Mouse (Mus musculus) limb, embryonic 10.5 days (tissue): ENCODE data around the gene Adgra3. TPM values are rescaled to one million over a fixed set of nuclear protein-coding genes. Genes with fewer than 3 reads are reported as not detected.

ENCODE experiments used
- DNase-seq: peaks from one replicate; pipeline ENCODE4 v3.0.0-alpha.2; 2017; ENCODE audit warnings: low spot score
- H3K27ac ChIP-seq: fragments of 300-500 bp; sonication (generic); 2 replicates; pipeline ENCODE4 v1.5.1; 2016; ENCODE audit warnings: mild to moderate bottlenecking
- H3K27me3 ChIP-seq: fragments of 300-500 bp; sonication (generic); 2 replicates; pipeline ENCODE4 v1.6.1; 2016; ENCODE audit warnings: low read depth, mild to moderate bottlenecking; ENCODE audit not compliant: poor library complexity, severe bottlenecking
- H3K36me3 ChIP-seq: fragments of 300-500 bp; sonication (generic); 2 replicates; pipeline ENCODE4 v1.6.1; 2016; ENCODE audit warnings: mild to moderate bottlenecking, moderate library complexity
- H3K4me1 ChIP-seq: fragments of 300-500 bp; sonication (generic); 2 replicates; pipeline ENCODE4 v1.6.1; 2016
- H3K4me3 ChIP-seq: fragments of 300-500 bp; sonication (generic); 2 replicates; pipeline ENCODE4 v1.5.1; 2016; ENCODE audit warnings: mild to moderate bottlenecking, moderate library complexity
- H3K9me3 ChIP-seq: fragments of 300-500 bp; sonication (generic); replicated peaks from 2 replicates; pipeline ENCODE4 v1.6.1; 2016; ENCODE audit warnings: mild to moderate bottlenecking
- WGBS: fragments of 180-500 bp; shearing (Covaris S2); methylation state at CpG from one replicate; pipeline ENCODE4 v1.1.7; 2016; 5-methylcytosine and 5-hydroxymethylcytosine counted together
- polyA plus RNA-seq: library from polyadenylated mRNA; unstranded; fragments of >200 nt; fragmentation: Nextera tagmentation; extraction: Ambion mirVana; gene quantifications from 2 replicates; pipeline ENCODE4 v1.2.1, GENCODE M21; 2016

Gene Adgra3
- polyA plus RNA-seq, 1 experiment from 2014 or later: 53.3 TPM

DNA sequence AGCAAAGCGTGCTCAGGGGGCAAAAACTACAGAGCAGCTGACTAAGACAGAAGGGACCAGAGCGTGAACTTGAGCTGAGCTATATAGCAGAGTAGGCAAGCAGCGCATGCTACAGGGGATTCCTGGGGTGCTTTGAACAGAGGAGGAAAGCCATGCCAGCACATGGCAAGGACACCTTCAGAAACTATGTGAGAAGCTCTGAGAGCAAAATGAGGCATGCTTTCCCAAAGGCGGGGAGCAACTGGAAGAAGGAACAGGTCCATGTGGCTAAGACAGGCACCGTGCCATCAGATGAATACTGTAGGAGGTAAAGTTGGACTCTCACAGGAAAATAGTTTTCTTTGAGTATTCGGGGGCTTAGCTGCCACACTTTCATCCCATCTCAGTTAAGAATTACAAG, 13.6 kb downstream of the Adgra3 start:
- DNase-seq: no peak
- H3K27me3 ChIP-seq: no peaks in the 10 kb centered on the region
- peaks cover 21% of the 10 kb centered on the region for H3K36me3 ChIP-seq
- H3K27ac ChIP-seq: no peak overlapping the region
- peaks cover 23% of the 10 kb centered on the region; the same call in 1 of the 2 replicates for H3K4me1 ChIP-seq
- H3K9me3 ChIP-seq: no peaks in the 10 kb centered on the region
- 93% methylated on average over 6 of the region's 6 CpGs for WGBS
- H3K4me3 ChIP-seq: no peak overlapping the region

DNA sequence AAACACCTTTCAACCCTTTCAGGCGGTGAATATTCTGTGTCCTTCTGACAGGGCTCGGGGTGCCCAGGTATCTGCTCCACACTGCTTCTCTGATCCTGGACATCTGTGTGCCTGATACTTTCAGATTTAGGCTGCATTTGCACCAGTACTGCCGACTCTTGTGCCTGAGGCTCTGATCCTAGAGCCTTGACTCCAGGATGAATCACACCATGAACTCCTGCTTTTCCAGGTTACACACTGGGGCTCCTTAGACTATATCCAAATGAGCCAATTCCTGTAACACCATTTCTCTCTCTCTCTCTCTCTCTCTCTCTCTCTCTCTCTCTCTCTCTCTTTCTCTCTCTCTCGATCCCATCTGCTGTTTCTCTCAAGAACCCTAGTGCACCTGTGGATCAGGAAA, 15.1 kb downstream of the Adgra3 start:
- Histone ChIP-seq H3K4me3 (no peak overlapping the region), H3K9me3 (no peaks in the 10 kb centered on the region), H3K4me1 (peaks cover 15% of the 10 kb centered on the region; the same call in 1 of the 2 replicates), H3K27me3 (no peaks in the 10 kb centered on the region), H3K27ac (no peak overlapping the region), H3K36me3 (peaks cover 9% of the 10 kb centered on the region)
- no peak for DNase-seq
- 92% methylated on average over 4 of the region's 4 CpGs for WGBS

DNA sequence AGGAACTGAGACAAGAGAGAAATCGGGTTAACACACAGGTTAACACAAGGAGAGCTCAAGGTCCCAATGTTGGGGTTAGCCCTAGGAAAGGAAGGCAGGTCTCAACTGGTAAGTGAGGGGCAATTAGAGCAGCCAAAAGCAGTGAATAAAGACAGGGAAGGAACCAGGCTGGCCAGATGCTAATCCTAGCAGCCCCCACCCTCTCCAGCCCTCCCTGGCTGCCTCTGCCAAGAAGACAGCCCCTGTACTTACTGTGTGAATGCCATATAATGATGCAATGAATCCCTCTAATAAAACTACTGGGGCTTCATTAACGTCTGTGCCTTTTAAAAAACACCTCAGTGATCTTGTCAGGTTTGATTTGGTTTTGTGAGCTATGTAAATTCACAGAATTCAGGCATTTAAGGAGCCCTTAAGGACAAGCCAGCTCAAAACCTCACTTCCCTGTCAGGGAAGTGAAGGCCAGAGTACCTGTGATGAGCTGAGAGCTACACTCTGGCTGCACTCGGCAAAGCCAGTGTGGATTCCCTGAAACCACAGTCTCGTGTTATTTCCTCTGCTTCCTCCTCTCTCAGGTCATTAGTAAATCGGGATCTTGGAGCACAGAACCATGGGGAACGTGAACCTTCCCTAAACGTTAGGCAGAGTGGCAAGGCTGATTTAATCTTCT, 16.4 kb downstream of the Adgra3 start:
- DNase-seq: no peak
- Histone ChIP-seq H3K9me3 (no peaks in the 10 kb centered on the region), H3K4me1 (peaks cover 16% of the 10 kb centered on the region; the same call in 1 of the 2 replicates), H3K27me3 (no peaks in the 10 kb centered on the region), H3K36me3 (no peaks in the 10 kb centered on the region), H3K4me3 (no peak overlapping the region), H3K27ac (no peak overlapping the region)
- 44% methylated on average over 7 of the region's 7 CpGs for WGBS

DNA sequence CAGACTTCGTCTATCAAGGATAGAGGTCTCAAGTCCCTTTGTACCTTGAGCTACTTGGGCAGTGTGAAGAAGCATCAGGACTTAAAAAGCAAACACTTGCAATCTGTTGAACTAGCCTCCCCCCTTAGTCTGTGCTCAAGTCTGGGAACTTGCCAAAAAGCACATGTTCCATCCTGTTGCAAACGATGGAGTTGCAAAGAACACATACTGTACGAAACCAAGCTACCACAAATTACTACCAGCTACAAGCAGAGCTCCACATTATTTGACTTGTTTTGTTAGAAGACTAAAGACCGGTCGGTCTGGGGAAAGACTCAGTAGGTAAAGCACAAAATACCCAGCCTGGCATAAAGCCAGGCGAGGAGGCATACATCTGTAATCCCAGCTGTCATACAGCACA, 19.3 kb downstream of the Adgra3 start:
- peaks cover 21% of the 10 kb centered on the region; the same call in 1 of the 2 replicates for H3K4me1 ChIP-seq
- no peaks in the 10 kb centered on the region for H3K27me3 ChIP-seq
- no peak for DNase-seq
- H3K27ac ChIP-seq: no peak overlapping the region
- H3K4me3 ChIP-seq: no peak overlapping the region
- no peaks in the 10 kb centered on the region for H3K9me3 ChIP-seq
- H3K36me3 ChIP-seq: no peaks in the 10 kb centered on the region
- 91% methylated on average over 6 of the region's 6 CpGs for WGBS

DNA sequence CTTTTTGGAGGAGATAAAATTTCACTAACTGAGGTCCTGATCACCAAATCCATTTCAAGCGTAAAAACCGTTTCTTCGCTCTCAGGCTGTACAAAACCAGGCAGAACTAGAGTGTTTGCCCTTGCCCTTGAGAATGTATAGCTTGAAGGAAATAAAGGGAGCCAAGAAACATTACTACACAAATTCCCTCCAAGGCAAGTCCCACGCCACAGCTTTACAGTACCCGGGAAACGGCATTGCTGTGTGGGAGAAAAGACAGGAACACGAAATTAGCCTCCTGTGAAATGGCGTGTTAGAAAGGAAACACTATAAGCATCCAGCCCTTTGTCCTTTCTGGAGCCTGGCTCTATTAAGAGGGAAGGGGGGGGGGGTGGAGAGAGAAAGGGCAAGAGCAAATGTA, 21.1 kb downstream of the Adgra3 start:
- Histone ChIP-seq H3K4me3 (no peak overlapping the region), H3K4me1 (peaks cover 24% of the 10 kb centered on the region; the same call in 1 of the 2 replicates), H3K27me3 (no peaks in the 10 kb centered on the region), H3K36me3 (no peaks in the 10 kb centered on the region; the same call in 1 of the 2 replicates), H3K9me3 (no peaks in the 10 kb centered on the region), H3K27ac (no peak overlapping the region)
- WGBS: 90% methylated on average over 8 of the region's 8 CpGs
- no peak for DNase-seq

DNA sequence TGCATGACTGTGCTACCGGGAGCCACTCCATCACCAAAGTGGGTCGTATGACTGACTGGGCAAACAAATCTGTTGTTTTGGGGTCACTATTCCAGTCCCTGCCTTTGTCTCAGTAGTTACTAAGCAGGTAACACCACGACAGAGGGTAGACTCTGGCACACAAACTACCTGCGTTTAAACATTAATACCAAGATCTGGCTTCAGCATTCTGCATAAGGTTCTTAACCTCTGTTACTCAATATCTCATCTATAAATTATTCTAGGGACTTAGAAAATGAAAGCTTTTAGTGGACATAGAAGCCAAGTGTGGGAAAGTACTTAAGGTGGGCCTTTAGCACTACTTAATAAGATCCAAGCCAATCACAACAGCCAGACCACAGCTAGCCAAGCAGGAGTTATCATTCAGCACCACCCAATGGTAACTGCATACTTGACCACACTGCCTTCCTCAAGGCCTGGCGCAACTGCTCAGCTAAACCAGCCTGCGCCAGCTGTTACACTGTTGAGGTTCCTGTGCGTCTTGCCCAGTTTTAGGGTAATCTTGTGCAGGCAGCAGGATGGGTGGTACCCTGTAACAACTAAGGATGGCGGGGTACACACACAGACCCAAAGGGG, 23.8 kb downstream of the Adgra3 start:
- H3K4me3 ChIP-seq: no peak overlapping the region
- peaks cover 18% of the 10 kb centered on the region; the same call in 1 of the 2 replicates for H3K4me1 ChIP-seq
- DNase-seq: no peak
- 91% methylated on average over 8 of the region's 8 CpGs for WGBS
- no peaks in the 10 kb centered on the region for H3K27me3 ChIP-seq
- peaks cover 4% of the 10 kb centered on the region for H3K36me3 ChIP-seq
- no peaks in the 10 kb centered on the region for H3K9me3 ChIP-seq
- no peak overlapping the region for H3K27ac ChIP-seq

DNA sequence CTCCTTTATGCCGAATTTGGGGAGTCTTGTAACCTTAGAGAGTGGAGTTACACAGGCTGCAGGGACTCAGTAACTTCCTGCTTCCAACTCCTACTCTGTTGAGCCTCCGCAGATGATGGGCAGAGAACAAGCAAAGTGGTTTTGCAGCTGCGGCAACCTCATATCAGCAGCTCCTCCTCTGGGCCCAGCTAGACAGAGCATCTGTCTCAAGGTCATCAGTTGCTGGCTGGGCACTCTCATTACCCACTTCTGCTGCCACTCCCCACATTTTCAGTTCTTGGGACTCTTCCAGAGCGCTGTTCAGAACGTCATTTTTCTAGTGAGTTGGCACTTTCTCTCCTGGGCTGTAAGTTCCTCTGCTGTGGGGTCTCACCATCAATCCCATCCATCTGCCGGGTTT, 24.6 kb downstream of the Adgra3 start:
- Histone ChIP-seq H3K4me3 (no peak overlapping the region), H3K36me3 (peaks cover 7% of the 10 kb centered on the region), H3K9me3 (no peaks in the 10 kb centered on the region), H3K27me3 (no peaks in the 10 kb centered on the region), H3K4me1 (peaks cover 24% of the 10 kb centered on the region; the same call in 1 of the 2 replicates), H3K27ac (no peak overlapping the region)
- 82% methylated on average over 6 of the region's 6 CpGs for WGBS
- DNase-seq: no peak

DNA sequence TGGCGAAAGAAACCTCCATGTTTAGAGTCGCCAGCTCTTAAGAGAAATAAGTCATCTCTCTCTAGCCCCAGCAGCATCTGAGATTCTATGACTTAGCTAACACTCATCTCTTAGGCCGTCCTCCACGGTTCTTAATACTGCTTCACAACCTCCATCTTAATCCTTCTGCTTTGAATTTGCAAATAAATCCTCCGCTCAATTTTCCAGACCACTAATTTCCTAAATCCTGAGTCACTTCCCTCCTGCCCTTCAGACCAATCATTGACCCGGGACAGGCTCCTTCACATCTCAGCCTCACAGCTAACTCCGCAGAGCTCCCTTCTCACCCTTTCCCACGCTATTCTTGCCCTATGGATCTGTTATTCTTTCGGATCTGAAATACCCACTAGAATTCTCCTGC, 25.1 kb downstream of the Adgra3 start:
- no peak for DNase-seq
- no peak overlapping the region for H3K27ac ChIP-seq

DNA sequence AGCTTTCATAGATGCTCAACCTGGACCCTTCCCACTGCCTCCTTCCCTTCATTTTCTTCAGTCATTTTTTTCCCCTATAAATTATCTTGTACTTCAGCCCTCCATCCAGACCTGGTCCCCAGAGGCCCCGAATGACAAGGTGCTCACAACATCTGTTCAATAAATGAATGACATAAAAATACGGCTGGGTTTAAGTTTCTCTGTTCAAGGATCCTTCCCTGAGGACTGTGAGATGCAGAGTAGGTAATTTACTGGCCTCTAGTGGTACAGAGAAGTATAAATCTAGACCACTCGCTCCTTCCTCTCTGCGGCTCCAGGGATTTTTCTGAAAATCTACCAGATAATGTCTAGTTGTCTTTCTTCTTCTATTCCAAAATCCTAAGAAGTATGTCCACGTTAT, 26.5 kb downstream of the Adgra3 start:
- Histone ChIP-seq H3K4me1 (peaks cover 20% of the 10 kb centered on the region; the same call in 1 of the 2 replicates), H3K27me3 (no peaks in the 10 kb centered on the region), H3K27ac (no peak overlapping the region), H3K9me3 (no peaks in the 10 kb centered on the region), H3K4me3 (no peak overlapping the region), H3K36me3 (peaks cover 7% of the 10 kb centered on the region)
- WGBS: 84% methylated on average over 5 of the region's 5 CpGs
- DNase-seq: no peak

More for the DNA sequence above, 25.1 kb downstream of the Adgra3 start:
- H3K9me3 ChIP-seq: no peaks in the 10 kb centered on the region
- peaks cover 7% of the 10 kb centered on the region for H3K36me3 ChIP-seq
- no peak overlapping the region for H3K4me3 ChIP-seq
- WGBS: 84% methylated on average over 9 of the region's 9 CpGs
- no peaks in the 10 kb centered on the region for H3K27me3 ChIP-seq
- H3K4me1 ChIP-seq: peaks cover 24% of the 10 kb centered on the region; the same call in 1 of the 2 replicates

DNA sequence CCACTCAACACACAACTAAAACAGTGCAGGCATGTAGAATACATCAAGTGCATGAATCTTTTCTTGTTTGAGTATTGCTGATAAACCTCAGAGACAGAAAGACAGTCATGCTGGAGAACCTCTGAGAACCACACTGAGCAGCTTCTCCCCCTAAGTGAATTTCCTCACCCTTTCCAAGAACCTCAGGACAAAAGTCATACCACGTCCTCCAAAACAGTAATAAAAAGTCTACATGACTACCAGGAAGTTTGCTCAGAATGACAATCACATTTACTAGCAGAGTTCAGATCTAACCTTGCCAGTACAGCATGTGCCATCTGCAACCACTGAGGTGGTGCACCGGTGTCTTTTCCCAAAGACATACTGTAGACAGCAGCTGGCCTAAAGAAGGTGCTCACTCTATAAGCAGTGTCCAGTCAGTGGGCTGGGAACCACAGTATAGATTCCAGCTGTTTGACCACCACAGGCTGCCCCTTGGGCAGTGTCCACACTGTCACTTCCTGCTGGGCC, 27.0 kb downstream of the Adgra3 start:
- Histone ChIP-seq H3K27ac (no peak overlapping the region), H3K4me1 (peaks cover 20% of the 10 kb centered on the region; the same call in 1 of the 2 replicates), H3K9me3 (no peaks in the 10 kb centered on the region), H3K36me3 (peaks cover 7% of the 10 kb centered on the region), H3K4me3 (no peak overlapping the region), H3K27me3 (no peaks in the 10 kb centered on the region)
- DNase-seq: no peak
- 91% methylated on average over 2 of the region's 2 CpGs for WGBS

DNA sequence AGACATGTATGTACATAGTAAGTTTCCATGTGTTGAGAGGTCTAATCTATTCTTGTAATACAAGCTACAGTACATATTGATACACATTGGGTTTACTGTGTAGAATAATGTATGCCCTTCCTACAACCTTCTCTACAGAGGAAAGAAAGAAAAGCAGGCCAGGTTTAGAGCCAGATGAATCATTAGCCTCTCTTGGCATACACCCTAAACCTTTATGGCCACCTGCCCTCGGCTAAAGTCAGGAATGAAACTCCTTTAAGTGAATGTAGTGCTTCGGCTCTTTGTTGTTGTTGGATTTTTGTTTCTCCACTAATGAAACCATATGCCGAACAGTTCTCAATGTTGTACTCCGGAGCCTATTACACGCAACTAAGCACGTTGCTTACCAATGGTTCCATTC, 27.5 kb downstream of the Adgra3 start:
- Histone ChIP-seq H3K27me3 (no peaks in the 10 kb centered on the region), H3K4me1 (peaks cover 20% of the 10 kb centered on the region; the same call in 1 of the 2 replicates), H3K9me3 (no peaks in the 10 kb centered on the region), H3K36me3 (peaks cover 7% of the 10 kb centered on the region), H3K4me3 (no peak overlapping the region), H3K27ac (no peak overlapping the region)
- DNase-seq: no peak
- 96% methylated on average over 6 of the region's 6 CpGs for WGBS

DNA sequence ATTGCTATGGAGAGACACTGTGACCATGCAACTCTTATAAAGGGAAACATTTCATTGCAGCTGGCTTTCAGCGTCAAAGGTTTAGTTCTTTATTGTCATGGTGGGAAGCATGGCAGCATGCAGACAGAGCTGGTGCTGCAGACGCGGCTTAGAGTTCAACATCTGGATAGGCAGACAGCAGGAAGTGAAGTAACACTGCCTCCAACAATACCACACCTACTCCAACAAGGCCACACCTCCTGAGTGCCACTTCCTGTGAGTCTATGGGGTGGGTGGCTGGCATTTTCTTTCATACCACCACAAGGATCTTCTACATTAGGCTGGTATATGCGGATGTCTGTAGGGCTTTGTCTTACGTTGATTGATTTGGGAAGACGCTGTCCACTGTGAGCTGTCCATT, 29.1 kb downstream of the Adgra3 start:
- Histone ChIP-seq H3K9me3 (no peaks in the 10 kb centered on the region), H3K36me3 (peaks cover 14% of the 10 kb centered on the region), H3K27me3 (no peaks in the 10 kb centered on the region), H3K4me3 (no peak overlapping the region), H3K4me1 (peaks cover 14% of the 10 kb centered on the region; the same call in 1 of the 2 replicates), H3K27ac (no peak overlapping the region)
- no peak for DNase-seq
- WGBS: 95% methylated on average over 6 of the region's 6 CpGs

DNA sequence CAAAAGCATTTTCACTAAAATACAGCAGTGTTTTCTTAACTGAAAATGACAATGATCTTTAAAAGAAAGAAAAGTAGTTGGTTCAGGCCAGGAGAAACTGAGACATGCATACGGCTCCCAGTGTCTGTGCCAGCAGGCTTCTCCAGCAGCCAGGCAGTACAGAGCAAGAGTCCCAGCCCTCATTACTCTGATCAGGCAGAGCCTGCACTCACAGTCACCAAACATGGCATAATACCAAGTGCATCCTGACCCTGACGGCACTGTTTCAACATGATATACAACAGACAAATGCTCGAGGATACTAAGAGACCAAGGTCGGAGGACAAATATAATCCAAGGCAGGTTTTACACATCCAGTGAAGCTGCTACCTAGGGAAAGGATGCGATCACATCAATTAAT, 31.2 kb downstream of the Adgra3 start:
- Histone ChIP-seq H3K36me3 (peaks cover 33% of the 10 kb centered on the region), H3K4me1 (peaks cover 6% of the 10 kb centered on the region; the same call in 1 of the 2 replicates), H3K4me3 (no peak overlapping the region), H3K27ac (no peak overlapping the region), H3K27me3 (no peaks in the 10 kb centered on the region), H3K9me3 (no peaks in the 10 kb centered on the region)
- WGBS: 79% methylated on average over 5 of the region's 5 CpGs
- no peak for DNase-seq
